Mouse (Mus musculus) limb, embryonic 14.5 days (tissue): ENCODE data around the gene Nrxn3. TPM values are rescaled to one million over a fixed set of nuclear protein-coding genes. Genes with fewer than 3 reads are reported as not detected.

ENCODE experiments used
- ATAC-seq: fragments of 200-750 bp; cut with Nextera tagmentation; 2 replicates; pipeline ENCODE4 v1.8.0; 2017; ENCODE audit warnings: low read depth, moderate number of reproducible peaks, moderate TSS enrichment; ENCODE audit not compliant: low FRiP score
- DNase-seq: peaks from one replicate; pipeline ENCODE4 v3.0.0-alpha.2; 2015; ENCODE audit warnings: low spot score
- H3K27ac ChIP-seq: fragments of 300-500 bp; sonication (generic); replicated peaks from 2 replicates; pipeline ENCODE4 v1.5.1; 2014; ENCODE audit warnings: low read depth, mild to moderate bottlenecking, low read length, moderate library complexity, mixed read lengths
- H3K27me3 ChIP-seq: fragments of 300-500 bp; sonication (generic); 2 replicates; pipeline ENCODE4 v1.6.1; 2014; ENCODE audit warnings: low read length, mixed read lengths; ENCODE audit not compliant: control insufficient read depth, insufficient read depth
- H3K36me3 ChIP-seq: fragments of 300-500 bp; sonication (generic); 2 replicates; pipeline ENCODE4 v1.6.1; 2014; ENCODE audit warnings: mild to moderate bottlenecking, low read length, moderate library complexity, mixed read lengths; ENCODE audit not compliant: control insufficient read depth, insufficient read depth
- H3K4me1 ChIP-seq: fragments of 300-500 bp; sonication (generic); 2 replicates; pipeline ENCODE4 v1.6.1; 2014; ENCODE audit warnings: antibody characterized with exemption, low read length, mixed read lengths; ENCODE audit not compliant: control insufficient read depth, insufficient read depth
- H3K4me2 ChIP-seq: fragments of 300-500 bp; sonication (generic); replicated peaks from 2 replicates; pipeline ENCODE4 v1.6.1; 2014; ENCODE audit warnings: low read depth, mild to moderate bottlenecking, low read length, moderate library complexity; ENCODE audit not compliant: severe bottlenecking
- H3K4me3 ChIP-seq: fragments of 300-500 bp; sonication (generic); replicated peaks from 2 replicates; pipeline ENCODE4 v1.5.1; 2014; ENCODE audit warnings: low read length
- H3K9ac ChIP-seq: fragments of 300-500 bp; sonication (generic); 2 replicates; pipeline ENCODE4 v1.6.1; 2014; ENCODE audit warnings: mild to moderate bottlenecking, low read depth, low read length, moderate library complexity; ENCODE audit not compliant: severe bottlenecking
- H3K9me3 ChIP-seq: fragments of 300-500 bp; sonication (generic); 2 replicates; pipeline ENCODE4 v1.6.1; 2016; ENCODE audit warnings: low read length; ENCODE audit not compliant: control insufficient read depth
- POLR2A ChIP-seq: fragments of 200-500 bp; IDR thresholded peaks from 2 replicates; pipeline ENCODE4 v1.8.0; 2012; ENCODE audit warnings: inconsistent platforms, mild to moderate bottlenecking, moderate library complexity, borderline replicate concordance; ENCODE audit not compliant: insufficient read depth, insufficient read length; ENCODE audit errors: extremely low read depth
- WGBS: fragments of 180-500 bp; shearing (Covaris S2); extraction: QIAGEN DNeasy Blood & Tissue Kit; methylation state at CpG from one replicate; pipeline ENCODE4 v1.1.7; 2014; 5-methylcytosine and 5-hydroxymethylcytosine counted together
- polyA plus RNA-seq, 2 experiments: library from polyadenylated mRNA; depleted of rRNA in 1 of 2; stranded (reverse) in 1 of 2; unstranded in 1 of 2; fragments of >200 nt; fragmentation: Nextera tagmentation in 1 of 2; extraction: Ambion mirVana in 1 of 2; gene quantifications; 2 replicates each; pipeline versions ENCODE4 v1.2.1 to v1.2.3; 2012 to 2014

The Nrxn3 gene
- polyA plus RNA-seq, 2 experiments, result 0.74 to 1.4 TPM

DNA sequence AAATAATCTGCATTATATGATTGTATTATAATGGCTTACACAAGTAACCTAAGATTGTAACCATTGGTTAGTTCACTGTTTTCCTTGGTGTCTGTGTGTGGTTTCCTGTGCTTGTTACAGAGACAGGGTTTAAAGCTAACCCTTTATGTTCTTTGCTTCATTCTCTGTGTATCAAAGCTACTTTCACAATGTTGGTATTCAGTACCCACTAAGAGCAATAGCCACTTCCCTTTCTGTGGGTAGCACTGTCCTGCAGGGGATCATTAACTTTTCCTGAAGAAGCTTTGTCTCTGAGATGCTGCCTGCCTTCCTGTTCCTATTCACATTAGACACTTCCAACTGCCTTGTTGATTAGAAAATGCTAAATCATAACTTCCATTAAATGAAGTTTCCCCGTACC lies 836.2 kb downstream of the Nrxn3 start:
- Histone ChIP-seq H3K9ac (no peak overlapping the region), H3K9me3 (no peaks in the 10 kb centered on the region), H3K27ac (no peak overlapping the region), H3K36me3 (no peaks in the 10 kb centered on the region), H3K4me3 (no peak overlapping the region), H3K4me2 (no peak overlapping the region), H3K27me3 (no peaks in the 10 kb centered on the region), H3K4me1 (no peaks in the 10 kb centered on the region)
- DNase-seq (no peak), ATAC-seq (no peak)
- no peak for TF ChIP-seq POLR2A
- WGBS, result 87% methylated on average over 1 of the region's 1 CpGs

GRCm38 (mm10) chr12:89561989-89562565 lies 839.4 kb downstream of the Nrxn3 start:
- TF ChIP-seq POLR2A, result no peak
- Histone ChIP-seq H3K27me3 (no peaks in the 10 kb centered on the region), H3K36me3 (no peaks in the 10 kb centered on the region), H3K27ac (no peak overlapping the region), H3K9ac (no peak overlapping the region), H3K4me2 (no peak overlapping the region), H3K4me3 (no peak overlapping the region), H3K9me3 (no peaks in the 10 kb centered on the region), H3K4me1 (no peaks in the 10 kb centered on the region)
- no peak for ATAC-seq
- DNase-seq, result no peak
- 22% methylated on average over 4 of the region's 4 CpGs for WGBS

GRCm38 (mm10) chr12:89568723-89569377 lies 846.2 kb downstream of the Nrxn3 start:
- Histone ChIP-seq H3K27me3 (no peaks in the 10 kb centered on the region), H3K4me2 (no peak overlapping the region), H3K4me1 (no peaks in the 10 kb centered on the region), H3K9ac (no peak overlapping the region), H3K9me3 (no peaks in the 10 kb centered on the region), H3K4me3 (no peak overlapping the region), H3K36me3 (no peaks in the 10 kb centered on the region), H3K27ac (no peak overlapping the region)
- no peak for TF ChIP-seq POLR2A
- WGBS, result 47% methylated on average over 6 of the region's 6 CpGs
- no peak for DNase-seq
- ATAC-seq, result no peak

DNA sequence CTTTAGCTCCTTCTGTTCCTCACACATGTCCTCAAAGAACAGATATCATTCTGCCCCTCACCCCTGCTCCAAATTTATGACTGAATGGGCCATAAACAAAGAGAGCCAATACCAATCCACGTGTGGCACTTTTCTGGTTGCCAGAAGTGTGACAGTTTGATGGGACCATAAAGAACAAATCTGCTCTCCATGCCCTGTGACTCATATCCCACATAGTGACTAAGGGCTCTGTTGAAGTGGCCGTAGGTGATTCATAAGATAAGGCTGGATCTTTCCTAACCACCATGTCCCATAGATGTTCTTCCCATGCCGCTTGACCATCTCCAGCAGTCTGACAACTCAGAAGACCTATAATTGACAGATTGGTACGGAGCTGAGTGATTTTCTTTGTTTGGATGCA lies 869.8 kb downstream of the Nrxn3 start:
- no peak overlapping the region for H3K9ac ChIP-seq
- no peak for DNase-seq
- H3K36me3 ChIP-seq, result no peaks in the 10 kb centered on the region
- H3K4me2 ChIP-seq, result no peak overlapping the region
- no peaks in the 10 kb centered on the region for H3K27me3 ChIP-seq
- no peaks in the 10 kb centered on the region for H3K4me1 ChIP-seq
- WGBS, result 75% methylated on average over 4 of the region's 4 CpGs
- no peak for ATAC-seq
- TF ChIP-seq POLR2A, result no peak
- no peak overlapping the region for H3K4me3 ChIP-seq
- no peaks in the 10 kb centered on the region for H3K9me3 ChIP-seq
- H3K27ac ChIP-seq, result no peak overlapping the region

- Histone ChIP-seq H3K4me1 (no peaks in the 10 kb centered on the region), H3K4me2 (no peak overlapping the region), H3K4me3 (no peak overlapping the region), H3K36me3 (no peaks in the 10 kb centered on the region), H3K9me3 (no peaks in the 10 kb centered on the region), H3K9ac (no peak overlapping the region), H3K27me3 (no peaks in the 10 kb centered on the region), H3K27ac (no peak overlapping the region)
- TF ChIP-seq POLR2A, result no peak
- DNase-seq (no peak), ATAC-seq (no peak)
- WGBS, result 73% methylated on average over 2 of the region's 2 CpGs
Observed at GRCm38 (mm10) chr12:89613670-89614069, 891.0 kb downstream of the Nrxn3 start.

- 69% methylated on average over 4 of the region's 4 CpGs for WGBS
- DNase-seq (no peak), ATAC-seq (no peak)
- no peaks in the 10 kb centered on the region for H3K4me1 ChIP-seq
- no peaks in the 10 kb centered on the region for H3K9me3 ChIP-seq
- no peak overlapping the region for H3K4me3 ChIP-seq
- no peak overlapping the region for H3K27ac ChIP-seq
- no peak overlapping the region for H3K9ac ChIP-seq
- H3K4me2 ChIP-seq, result no peak overlapping the region
- TF ChIP-seq POLR2A, result no peak
- no peaks in the 10 kb centered on the region for H3K36me3 ChIP-seq
- no peaks in the 10 kb centered on the region for H3K27me3 ChIP-seq
Observed at GRCm38 (mm10) chr12:89625746-89626145, 903.1 kb downstream of the Nrxn3 start.
